In the genomic region with DNA sequence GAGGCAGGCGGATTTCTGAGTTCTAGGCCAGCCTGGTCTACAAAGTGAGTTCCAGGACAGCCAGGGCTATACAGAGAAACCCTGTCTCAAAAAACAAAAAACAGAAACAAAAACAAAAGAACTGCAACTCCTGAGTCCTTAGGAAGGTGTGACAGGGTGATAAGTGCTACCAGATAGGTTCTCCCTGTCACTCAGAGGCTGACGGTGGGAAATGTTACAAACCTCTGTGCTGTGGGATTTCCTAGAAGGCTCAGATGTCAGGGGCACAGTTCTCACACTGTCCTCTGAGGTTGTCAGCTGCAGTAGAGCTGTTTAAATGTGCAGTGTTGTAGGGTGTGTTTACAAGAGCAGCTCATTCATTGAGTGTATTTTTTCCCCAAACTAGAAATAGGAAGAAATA, we compare ENCODE assay signal across 37 mouse cellular contexts. TPM values are rescaled to one million over a fixed set of nuclear protein-coding genes. Genes with fewer than 3 reads are reported as not detected.
DNase-seq lines count a peak whose midpoint lies in the region; ATAC-seq and TF ChIP-seq lines count a peak whose summit lies in the region.
"Had no signal": no experiment of that assay in that cellular context is flagged by ENCODE, and none has a peak within 500 bp of the region (broad histone marks: within the 10 kb centered on the region; RNA-seq: fewer than 3 reads in every experiment).

No protein-coding gene starts in this region.

- TF ChIP-seq CTCF in liver, postnatal 0 days (IDR thresholded peaks at IDR 0.05; ENCODE audit: low read depth), result no peak

- H3K36me3 ChIP-seq in liver, embryonic 11.5 days (ENCODE audit: control insufficient read depth, insufficient read depth, low read length), result peaks cover 22% of the 10 kb centered on the region
- H3K36me3 ChIP-seq in liver, postnatal 0 days (replicated peaks; ENCODE audit: insufficient read depth, low read length), result peaks cover 17% of the 10 kb centered on the region
- peaks cover 3% of the 10 kb centered on the region; the same call in 1 of the 2 replicates for H3K36me3 ChIP-seq in hindbrain, embryonic 11.5 days (ENCODE audit: control insufficient read depth, insufficient read depth, low read length)

- no peak overlapping the region for H3K27ac ChIP-seq in liver, embryonic 11.5 days (ENCODE audit: low read depth, low read length)
- no peak overlapping the region for H3K27ac ChIP-seq in liver, postnatal 0 days (ENCODE audit: low read depth)
- no peak overlapping the region for H3K27ac ChIP-seq in hindbrain, embryonic 11.5 days (ENCODE audit: low read depth, low read length)
- H3K27ac ChIP-seq: embryonic facial prominence, embryonic 10.5 days; embryonic facial prominence, embryonic 13.5 days; forebrain, embryonic 12.5 days; forebrain, embryonic 15.5 days; heart, adult 2 months; heart, embryonic 10.5 days; heart, embryonic 13.5 days; hindbrain, embryonic 12.5 days; intestine, embryonic 15.5 days had no signal

- no peak overlapping the region for H3K9ac ChIP-seq in liver, embryonic 11.5 days (ENCODE audit: low read depth, low read length)
- no peak overlapping the region for H3K9ac ChIP-seq in liver, postnatal 0 days (replicated peaks)
- H3K9ac ChIP-seq in hindbrain, embryonic 11.5 days (ENCODE audit: low read depth, low read length), result no peak overlapping the region
- H3K9ac ChIP-seq: embryonic facial prominence, embryonic 13.5 days; forebrain, embryonic 12.5 days; forebrain, embryonic 15.5 days; heart, embryonic 13.5 days; hindbrain, embryonic 12.5 days; intestine, embryonic 15.5 days had no signal

- no peaks in the 10 kb centered on the region for H3K27me3 ChIP-seq in liver, embryonic 11.5 days (replicated peaks; ENCODE audit: control insufficient read depth, insufficient read depth, low read length)
- H3K27me3 ChIP-seq in liver, postnatal 0 days (ENCODE audit: insufficient read depth, low read length), result no peaks in the 10 kb centered on the region
- H3K27me3 ChIP-seq in hindbrain, embryonic 11.5 days (ENCODE audit: control insufficient read depth, insufficient read depth, low read length), result no peaks in the 10 kb centered on the region
- H3K27me3 ChIP-seq: CH12.LX; embryonic facial prominence, embryonic 13.5 days; forebrain, embryonic 12.5 days; forebrain, embryonic 15.5 days; heart, embryonic 13.5 days; hindbrain, embryonic 12.5 days; intestine, embryonic 15.5 days; Patski had no signal

- peak; percentile 78 for ATAC-seq in liver, embryonic 11.5 days (replicated peaks; ENCODE audit: low FRiP score)
- ATAC-seq in liver, postnatal 0 days, result no peak
- peak; percentile 60 for ATAC-seq in megakaryocyte progenitor cell, adult 5-6 weeks (replicated peaks; ENCODE audit: poor library complexity)
- ATAC-seq in hindbrain, embryonic 11.5 days (ENCODE audit: low FRiP score), result no peak
- ATAC-seq in granulocyte monocyte progenitor cell, adult 5-6 weeks (replicated peaks; ENCODE audit: poor library complexity, severe bottlenecking), result no peak
- ATAC-seq: forebrain, embryonic 15.5 days; hindbrain, embryonic 16.5 days; intestine, embryonic 15.5 days; Patski had no signal

- DNase-seq in liver, embryonic 11.5 days (ENCODE audit: low spot score), result no peak
- no peak for DNase-seq in liver, postnatal 0 days
- DNase-seq in MEL-GATA-1-ER (ENCODE audit: extremely low read depth, low read depth) (peak; percentile 48), MN1 (ENCODE audit: low spot score) (no peak)
- DNase-seq in c-Kit-positive CD71-positive TER-119-positive erythroid progenitor cells, embryonic 14.5 days (ENCODE audit: low spot score), result peak; percentile 22
- no peak for DNase-seq in hindbrain, embryonic 11.5 days (ENCODE audit: low spot score)
- DNase-seq: adrenal gland, postnatal 10 days; B cell, adult 2 months; cerebellum, adult 11 months; cerebellum, adult 2 months; cerebellum, adult 9-11 months; cerebellum, postnatal 25 days; gastrocnemius, postnatal 25 days; heart, adult 2 months; heart, postnatal 14 days; heart, postnatal 4 days had no signal

- no peak for TF ChIP-seq EP300 in liver, postnatal 0 days (IDR thresholded peaks at IDR 0.05; ENCODE audit: low read depth)

- WGBS in liver, embryonic 11.5 days, result 69% methylated on average over 2 of the region's 2 CpGs
- WGBS in liver, postnatal 0 days (ENCODE audit: insufficient replicate concordance), result 58% methylated on average over 2 of the region's 2 CpGs
- 86% methylated on average over 2 of the region's 2 CpGs for WGBS in hindbrain, embryonic 11.5 days

- H3K4me2 ChIP-seq in liver, embryonic 11.5 days, result no peak overlapping the region
- H3K4me2 ChIP-seq in liver, postnatal 0 days (ENCODE audit: low read depth, low read length), result no peak overlapping the region
- H3K4me2 ChIP-seq in hindbrain, embryonic 11.5 days (replicated peaks; ENCODE audit: low read depth, low read length), result no peak overlapping the region
- H3K4me2 ChIP-seq: embryonic facial prominence, embryonic 13.5 days; forebrain, embryonic 12.5 days; forebrain, embryonic 15.5 days; heart, embryonic 13.5 days; hindbrain, embryonic 12.5 days; intestine, embryonic 15.5 days had no signal

- H3K9me3 ChIP-seq in liver, embryonic 11.5 days (ENCODE audit: control insufficient read depth, low read length), result 0 out of 2 replicates have a peak, but pooled peaks cover 3% of the 10 kb centered on the region
- peaks cover 11% of the 10 kb centered on the region for H3K9me3 ChIP-seq in liver, postnatal 0 days (ENCODE audit: low read length)
- H3K9me3 ChIP-seq in hindbrain, embryonic 11.5 days (ENCODE audit: control insufficient read depth, low read length), result no peaks in the 10 kb centered on the region
- H3K9me3 ChIP-seq: forebrain, embryonic 12.5 days; forebrain, embryonic 15.5 days; heart, embryonic 10.5 days; intestine, embryonic 15.5 days had no signal

- peaks cover 12% of the 10 kb centered on the region for H3K4me1 ChIP-seq in liver, embryonic 11.5 days (replicated peaks; ENCODE audit: control insufficient read depth, insufficient read depth, low read length)
- H3K4me1 ChIP-seq in liver, postnatal 0 days (ENCODE audit: insufficient read depth), result 0 out of 2 replicates have a peak, but pooled peaks cover 2% of the 10 kb centered on the region
- no peaks in the 10 kb centered on the region for H3K4me1 ChIP-seq in hindbrain, embryonic 11.5 days (replicated peaks; ENCODE audit: control insufficient read depth, insufficient read depth, low read length)
- H3K4me1 ChIP-seq: intestine, embryonic 15.5 days had no signal

- H3K4me3 ChIP-seq in liver, embryonic 11.5 days (ENCODE audit: low read depth, low read length), result no peak overlapping the region
- H3K4me3 ChIP-seq in liver, postnatal 0 days (ENCODE audit: low read depth, low read length), result no peak overlapping the region
- no peak overlapping the region for H3K4me3 ChIP-seq in hindbrain, embryonic 11.5 days (ENCODE audit: low read depth, low read length)
- H3K4me3 ChIP-seq: embryonic facial prominence, embryonic 10.5 days; embryonic facial prominence, embryonic 13.5 days; erythroblast, embryonic 14.5 days; forebrain, embryonic 12.5 days; forebrain, embryonic 15.5 days; heart, adult 2 months; heart, embryonic 10.5 days; heart, embryonic 13.5 days; hindbrain, embryonic 12.5 days; intestine, embryonic 15.5 days had no signal

RNA-seq across cellular contexts. Expression of gene Cwc27, which starts 8.5 kb away (rescaled TPM):
- 20.8 and 21.7 TPM in 2 replicates for polyA plus RNA-seq in liver, embryonic 11.5 days (2014; fragmentation: Nextera tagmentation; extraction: Ambion mirVana)
- 6.6 and 7.8 TPM in 2 replicates for polyA plus RNA-seq in liver, postnatal 0 days (2015; fragmentation: Nextera tagmentation; extraction: Ambion mirVana)
- total RNA-seq in megakaryocyte progenitor cell, adult 5-6 weeks (2015), result 36.3 and 54.8 TPM in 2 replicates
- total RNA-seq in megakaryocyte progenitor cell, adult 5-6 weeks (2017), result 52.4 and 64.9 TPM in 2 replicates
- 33.5 and 33.6 TPM in 2 replicates for polyA plus RNA-seq in hindbrain, embryonic 11.5 days (2014; fragmentation: Nextera tagmentation; extraction: Ambion mirVana)
- total RNA-seq in granulocyte monocyte progenitor cell, adult 5-6 weeks (2014; fragmentation: Nextera tagmentation), result 40.5 and 47.2 TPM in 2 replicates
- 52.3 and 55.7 TPM in 2 replicates for total RNA-seq in granulocyte monocyte progenitor cell, adult 5-6 weeks (2017)

RNA-seq across cellular contexts. Expression of gene Srek1ip1, which starts 33.2 kb away (rescaled TPM):
- 15.9 and 17.3 TPM in 2 replicates for polyA plus RNA-seq in liver, embryonic 11.5 days (2014; fragmentation: Nextera tagmentation; extraction: Ambion mirVana)
- 9.3 and 9.9 TPM in 2 replicates for polyA plus RNA-seq in liver, postnatal 0 days (2015; fragmentation: Nextera tagmentation; extraction: Ambion mirVana)
- 32.8 and 39.9 TPM in 2 replicates for total RNA-seq in megakaryocyte progenitor cell, adult 5-6 weeks (2015)
- 29.9 and 31.6 TPM in 2 replicates for total RNA-seq in megakaryocyte progenitor cell, adult 5-6 weeks (2017)
- polyA plus RNA-seq in hindbrain, embryonic 11.5 days (2014; fragmentation: Nextera tagmentation; extraction: Ambion mirVana), result 17.8 and 19.7 TPM in 2 replicates
- 31.2 and 38.9 TPM in 2 replicates for total RNA-seq in granulocyte monocyte progenitor cell, adult 5-6 weeks (2014; fragmentation: Nextera tagmentation)
- total RNA-seq in granulocyte monocyte progenitor cell, adult 5-6 weeks (2017), result 28.2 and 32.5 TPM in 2 replicates

RNA-seq across cellular contexts. Expression of gene Shisal2b, which starts 38.2 kb away (rescaled TPM):
- 0.23 TPM in 1 of 2 replicates, not detected in the other for polyA plus RNA-seq in liver, embryonic 11.5 days (2014; fragmentation: Nextera tagmentation; extraction: Ambion mirVana)
- polyA plus RNA-seq in liver, postnatal 0 days (2015; fragmentation: Nextera tagmentation; extraction: Ambion mirVana), result not detected in 2 replicates
- not detected in 2 replicates for total RNA-seq in megakaryocyte progenitor cell, adult 5-6 weeks (2015)
- total RNA-seq in megakaryocyte progenitor cell, adult 5-6 weeks (2017), result not detected in 2 replicates
- polyA plus RNA-seq in hindbrain, embryonic 11.5 days (2014; fragmentation: Nextera tagmentation; extraction: Ambion mirVana), result 0.20 TPM in 1 of 2 replicates, not detected in the other
- total RNA-seq in granulocyte monocyte progenitor cell, adult 5-6 weeks (2014; fragmentation: Nextera tagmentation), result not detected in 2 replicates
- total RNA-seq in granulocyte monocyte progenitor cell, adult 5-6 weeks (2017), result not detected in 2 replicates
- total RNA-seq: adrenal gland, adult 18-20 months; adrenal gland, postnatal 10 days; adrenal gland, postnatal 4 days; common myeloid progenitor, adult 5-6 weeks; G1E; gastrocnemius, adult 8-10 months; heart, adult 2 months; heart, postnatal 14 days had no signal
- polyA plus RNA-seq: embryonic facial prominence, embryonic 13.5 days; erythroblast, embryonic 14.5 days; forebrain, embryonic 12.5 days; G1E; gonadal fat pad, adult 2 months; heart, adult 2 months; heart, embryonic 16.5 days had no signal

Comparison
In these comparisons a context has a peak if more than half of its experiments do, and no peak if none do; other contexts are left out.
1. ATAC-seq: peak in liver, embryonic 11.5 days (single experiment) and megakaryocyte progenitor cell, adult 5-6 weeks (single experiment); none in liver, postnatal 0 days (single experiment), hindbrain, embryonic 11.5 days (single experiment) and granulocyte monocyte progenitor cell, adult 5-6 weeks (single experiment).
2. DNase-seq: peak in MEL-GATA-1-ER (single experiment) and c-Kit-positive CD71-positive TER-119-positive erythroid progenitor cells, embryonic 14.5 days (single experiment); none in liver, embryonic 11.5 days (single experiment), liver, postnatal 0 days (single experiment), hindbrain, embryonic 11.5 days (single experiment) and MN1 (single experiment).